Mouse (Mus musculus) forebrain, embryonic 14.5 days (tissue): ENCODE results near the gene Gm9. TPM values are rescaled to one million over a fixed set of nuclear protein-coding genes. Genes with fewer than 3 reads are reported as not detected.
"Not testable (repeated sequence)": the region's sequence is repeated elsewhere in the genome, so short reads cannot be mapped to it uniquely, and the experiment has no call there.

Experiments used
- ATAC-seq: fragments of 200-750 bp; cut with Nextera tagmentation; 2 replicates; pipeline ENCODE4 v1.8.0; 2017; ENCODE audit warnings: mild to moderate bottlenecking, moderate library complexity
- DNase-seq: peaks from one replicate; pipeline ENCODE4 v3.0.0-alpha.2; 2015; ENCODE audit warnings: low spot score
- H3K27ac ChIP-seq: fragments of 300-500 bp; sonication (generic); 2 replicates; pipeline ENCODE4 v1.5.1; 2014; ENCODE audit warnings: low read depth, mild to moderate bottlenecking, control low read depth, low read length, moderate library complexity
- H3K27me3 ChIP-seq: fragments of 300-500 bp; sonication (generic); replicated peaks from 2 replicates; pipeline ENCODE4 v1.6.1; 2014; ENCODE audit warnings: low read length, control low read depth, mixed read lengths; ENCODE audit not compliant: control insufficient read depth, insufficient read depth
- H3K36me3 ChIP-seq: fragments of 300-500 bp; sonication (generic); 2 replicates; pipeline ENCODE4 v1.6.1; 2014; ENCODE audit warnings: low read length, control low read depth; ENCODE audit not compliant: control insufficient read depth, insufficient read depth
- H3K4me1 ChIP-seq: fragments of 300-500 bp; sonication (generic); 2 replicates; pipeline ENCODE4 v1.6.1; 2014; ENCODE audit warnings: antibody characterized with exemption, low read length, control low read depth; ENCODE audit not compliant: control insufficient read depth, insufficient read depth
- H3K4me2 ChIP-seq: fragments of 300-500 bp; sonication (generic); 2 replicates; pipeline ENCODE4 v1.6.1; 2014; ENCODE audit warnings: mild to moderate bottlenecking, control low read depth, low read length
- H3K4me3 ChIP-seq: fragments of 300-500 bp; sonication (generic); 2 replicates; pipeline ENCODE4 v1.5.1; 2014; ENCODE audit warnings: low read depth, low read length, control low read depth
- H3K9ac ChIP-seq: fragments of 300-500 bp; sonication (generic); 2 replicates; pipeline ENCODE4 v1.6.1; 2014; ENCODE audit warnings: mild to moderate bottlenecking, low read length, control low read depth, moderate library complexity
- H3K9me3 ChIP-seq: fragments of 300-500 bp; sonication (generic); replicated peaks from 2 replicates; pipeline ENCODE4 v1.6.1; 2016; ENCODE audit warnings: low read length, control low read depth, mixed read lengths; ENCODE audit not compliant: control insufficient read depth
- WGBS: fragments of 180-500 bp; shearing (Covaris S2); extraction: QIAGEN DNeasy Blood & Tissue Kit; methylation state at CpG from one replicate; pipeline ENCODE4 v1.1.7; 2014; 5-methylcytosine and 5-hydroxymethylcytosine counted together
- polyA plus RNA-seq: library from polyadenylated mRNA; unstranded; fragments of >200 nt; fragmentation: Nextera tagmentation; extraction: Ambion mirVana; gene quantifications from 2 replicates; pipeline ENCODE4 v1.2.1, GENCODE M21; 2014

The Gm9 gene
- polyA plus RNA-seq = not detected in 2 replicates

GRCm38 (mm10) chrX:37210941-37211340 is at the start of gene Gm9:
Gm9 (minus strand) TSS chrX:37211041.
- Histone ChIP-seq H3K27ac (no peak within 1 kb of the TSS), H3K27me3 (no peaks in the 10 kb centered on the region), H3K4me3 (no peak within 1 kb of the TSS), H3K36me3 (no peaks in the 10 kb centered on the region), H3K4me1 (no peaks in the 10 kb centered on the region), H3K9me3 (no peaks in the 10 kb centered on the region), H3K9ac (no peak within 1 kb of the TSS), H3K4me2 (no peak within 1 kb of the TSS)
- 87% methylated on average over 10 of the region's 10 CpGs for WGBS
- ATAC-seq (no peak), DNase-seq (no peak)

DNA sequence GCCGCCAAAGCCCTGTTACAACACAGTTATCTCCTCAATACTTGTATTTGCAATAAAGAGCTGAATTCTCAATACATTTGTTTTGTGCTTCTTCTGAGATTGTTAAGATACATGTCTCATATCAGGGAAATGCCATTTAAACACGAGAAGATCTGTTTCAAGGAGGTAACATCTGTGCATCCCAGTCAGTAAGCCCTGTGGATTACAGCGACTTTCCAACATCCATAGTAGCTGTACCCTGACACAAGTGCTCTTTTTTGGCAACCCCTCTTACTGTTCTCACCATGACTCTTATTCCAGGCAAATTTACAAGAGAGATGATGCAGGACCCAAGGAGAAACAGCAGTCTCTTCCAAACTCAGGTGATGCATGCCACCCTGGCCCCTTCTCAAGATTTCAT is 38.8 kb upstream of the Gm9 start, which contains the start of gene Rhox3a:
Rhox3a (plus strand) TSS at position 301 of the 400 bp plus-strand sequence.
- DNase-seq, H3K27me3 ChIP-seq, H3K9me3 ChIP-seq, H3K4me1 ChIP-seq, H3K27ac ChIP-seq, H3K36me3 ChIP-seq, H3K4me3 ChIP-seq, H3K9ac ChIP-seq, ATAC-seq, H3K4me2 ChIP-seq: not testable (repeated sequence)
- WGBS = 89% methylated on average over 1 of the region's 3 CpGs

DNA sequence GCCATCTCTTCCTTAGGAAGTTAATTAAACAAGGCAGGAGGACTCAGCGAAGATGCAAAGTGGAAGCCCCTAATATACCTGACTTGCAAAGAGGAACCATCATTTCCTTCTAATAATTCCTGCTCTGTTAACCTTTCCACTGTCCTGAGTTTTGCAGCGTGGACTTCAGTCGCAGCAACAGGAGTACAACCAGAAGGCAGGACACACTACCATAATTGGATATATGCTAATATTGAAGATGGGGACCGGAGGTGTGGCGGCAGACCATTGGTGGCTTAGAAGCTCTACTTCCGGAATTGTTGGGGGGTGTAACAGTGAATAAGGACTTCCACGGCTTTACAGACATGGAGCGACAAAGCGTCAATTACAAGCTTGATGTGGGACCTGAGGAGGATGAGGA is 33.8 kb upstream of the Gm9 start, which contains the start of gene Rhox2a:
Rhox2a (plus strand) TSS at position 301 of the 400 bp plus-strand sequence.
- H3K27me3 ChIP-seq, DNase-seq, H3K4me2 ChIP-seq, H3K36me3 ChIP-seq, H3K4me3 ChIP-seq, H3K9ac ChIP-seq, H3K4me1 ChIP-seq, ATAC-seq, H3K27ac ChIP-seq, H3K9me3 ChIP-seq: not testable (repeated sequence)
- WGBS = no CpG with 5 or more reads among the region's 9 CpGs

DNA sequence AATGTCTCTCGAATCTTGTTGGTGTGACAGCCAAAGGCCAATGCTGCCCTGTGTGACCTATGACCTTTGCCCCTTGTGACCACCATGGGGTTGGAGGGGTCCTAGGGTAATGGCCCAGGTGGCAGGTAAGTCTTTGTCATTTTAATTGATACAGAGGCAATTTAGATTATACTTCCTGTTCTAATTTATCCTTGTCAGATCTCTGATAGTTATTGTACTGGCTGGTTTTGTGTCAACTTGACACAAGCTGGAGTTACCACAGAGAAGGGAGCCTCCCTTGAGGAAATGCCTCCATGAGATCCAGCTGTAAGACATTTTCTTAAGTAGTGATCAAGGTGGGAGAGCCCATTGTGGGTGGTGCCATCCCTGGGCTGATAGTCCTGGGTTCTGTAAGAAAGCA is 11.3 kb upstream of the Gm9 start, which contains the start of gene Rhox1:
Rhox1 (minus strand) TSS at position 101 of the 400 bp plus-strand sequence.
- not testable (repeated sequence) for H3K27me3 ChIP-seq, H3K9ac ChIP-seq, H3K36me3 ChIP-seq, H3K27ac ChIP-seq, H3K9me3 ChIP-seq, H3K4me3 ChIP-seq, H3K4me1 ChIP-seq, DNase-seq, H3K4me2 ChIP-seq, ATAC-seq
- 73% methylated on average over 1 of the region's 1 CpGs for whole genome bisulfite sequencing

DNA sequence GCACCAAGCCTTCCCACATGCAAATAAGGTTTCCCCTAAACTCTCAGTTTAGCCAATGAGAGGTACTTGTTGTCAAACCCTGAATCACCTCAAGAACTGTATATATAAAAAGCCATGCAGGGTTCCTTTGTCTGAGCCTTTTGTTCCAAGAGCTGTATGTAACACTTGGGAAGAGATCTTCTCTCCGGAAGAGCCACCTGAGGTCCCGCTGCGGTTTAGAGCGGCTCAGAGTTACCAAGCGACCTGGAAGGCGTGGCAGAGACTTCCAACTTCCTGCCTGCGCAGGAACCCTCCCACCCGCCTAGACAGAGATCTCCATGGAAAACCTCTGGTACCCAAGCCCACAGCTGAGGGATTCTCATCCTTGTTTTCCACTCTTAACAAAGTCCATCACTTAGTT is 12.2 kb downstream of the Gm9 start:
- WGBS = 67% methylated on average over 8 of the region's 8 CpGs
- H3K27me3 ChIP-seq = no peaks in the 10 kb centered on the region
- no peak overlapping the region for H3K9ac ChIP-seq
- no peaks in the 10 kb centered on the region for H3K4me1 ChIP-seq
- no peaks in the 10 kb centered on the region for H3K9me3 ChIP-seq
- no peaks in the 10 kb centered on the region for H3K36me3 ChIP-seq
- ATAC-seq (no peak), DNase-seq (no peak)
- H3K27ac ChIP-seq = no peak overlapping the region
- no peak overlapping the region for H3K4me2 ChIP-seq
- no peak overlapping the region for H3K4me3 ChIP-seq

DNA sequence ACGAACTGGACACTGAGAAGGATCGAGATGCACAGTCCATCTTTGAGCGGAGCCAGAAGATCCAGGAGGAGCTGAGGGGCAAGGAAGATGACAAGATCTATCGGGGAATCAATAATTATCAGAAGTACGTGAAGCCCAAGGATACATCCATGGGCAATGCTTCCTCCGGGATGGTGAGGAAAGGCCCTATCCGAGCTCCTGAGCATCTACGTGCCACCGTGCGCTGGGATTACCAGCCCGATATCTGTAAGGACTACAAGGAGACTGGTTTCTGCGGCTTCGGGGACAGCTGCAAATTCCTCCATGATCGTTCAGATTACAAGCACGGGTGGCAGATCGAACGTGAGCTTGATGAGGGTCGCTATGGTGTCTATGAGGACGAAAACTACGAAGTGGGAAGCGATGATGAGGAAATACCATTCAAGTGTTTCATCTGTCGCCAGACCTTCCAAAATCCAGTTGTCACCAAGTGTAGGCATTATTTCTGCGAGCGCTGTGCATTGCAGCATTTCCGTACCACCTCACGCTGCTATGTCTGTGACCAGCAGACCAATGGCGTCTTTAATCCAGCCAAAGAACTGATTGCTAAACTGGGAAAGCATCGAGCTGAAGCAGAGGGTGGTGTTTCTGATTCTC is 19.0 kb downstream of the Gm9 start:
- peak overlapping the region; percentile 66; the same call in 1 of the 2 replicates for H3K27ac ChIP-seq
- H3K4me2 ChIP-seq = peak overlapping the region; percentile 49
- H3K36me3 ChIP-seq = 0 out of 2 replicates have a peak, but pooled peaks cover 2% of the 10 kb centered on the region
- DNase-seq (peak; percentile 14), ATAC-seq (peak; percentile 24; the same call in 1 of the 2 replicates)
- WGBS = 40% methylated on average over 28 of the region's 28 CpGs
- H3K9me3 ChIP-seq = no peaks in the 10 kb centered on the region
- H3K4me1 ChIP-seq = no peaks in the 10 kb centered on the region
- H3K4me3 ChIP-seq = peak overlapping the region; percentile 46
- no peaks in the 10 kb centered on the region for H3K27me3 ChIP-seq
- peak overlapping the region; percentile 63 for H3K9ac ChIP-seq

GRCm38 (mm10) chrX:37191105-37191743 is 19.6 kb downstream of the Gm9 start, which contains the start of the genes Ndufa1 and Rnf113a1:
Ndufa1 (minus strand) TSS chrX:37191163.
Rnf113a1 (plus strand) TSS chrX:37191245.
- DNase-seq = peak; percentile 82
- Histone ChIP-seq H3K9ac (peak within 1 kb of the TSS; percentile 63), H3K4me3 (peak within 1 kb of the TSS; percentile 46), H3K4me2 (peak within 1 kb of the TSS; percentile 49), H3K4me1 (no peaks in the 10 kb centered on the region), H3K27me3 (no peaks in the 10 kb centered on the region), H3K36me3 (0 out of 2 replicates have a peak, but pooled peaks cover 2% of the 10 kb centered on the region), H3K27ac (peak within 1 kb of the TSS; percentile 66), H3K9me3 (no peaks in the 10 kb centered on the region)
- 36% methylated on average over 62 of the region's 63 CpGs for WGBS
- ATAC-seq = peak; percentile 93

DNA sequence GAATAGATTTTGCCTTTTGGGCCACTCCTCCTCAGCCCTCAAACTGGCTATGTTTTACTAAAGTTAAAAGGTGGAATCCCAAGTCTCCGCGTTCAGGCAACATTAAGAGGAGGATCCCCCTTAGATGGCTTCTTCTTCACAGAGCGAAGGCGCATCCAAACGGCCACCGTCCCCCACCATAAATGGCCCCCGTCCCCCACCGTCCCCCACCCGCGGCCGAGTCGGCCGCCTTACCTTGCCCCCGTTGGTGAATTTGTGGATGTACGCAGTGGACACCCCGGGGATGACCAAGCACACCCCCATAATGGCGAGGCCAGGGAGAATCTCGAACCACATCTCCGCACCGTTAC is 20.1 kb downstream of the Gm9 start:
- Histone ChIP-seq H3K9me3 (no peaks in the 10 kb centered on the region), H3K4me3 (peak overlapping the region; percentile 46), H3K27me3 (no peaks in the 10 kb centered on the region), H3K36me3 (0 out of 2 replicates have a peak, but pooled peaks cover 2% of the 10 kb centered on the region), H3K4me1 (no peaks in the 10 kb centered on the region), H3K9ac (peak overlapping the region; percentile 63), H3K27ac (no peak overlapping the region), H3K4me2 (peak overlapping the region; percentile 49)
- no peak for DNase-seq
- 41% methylated on average over 20 of the region's 20 CpGs for whole genome bisulfite sequencing
- no peak; the same call in 1 of the 2 replicates for ATAC-seq

DNA sequence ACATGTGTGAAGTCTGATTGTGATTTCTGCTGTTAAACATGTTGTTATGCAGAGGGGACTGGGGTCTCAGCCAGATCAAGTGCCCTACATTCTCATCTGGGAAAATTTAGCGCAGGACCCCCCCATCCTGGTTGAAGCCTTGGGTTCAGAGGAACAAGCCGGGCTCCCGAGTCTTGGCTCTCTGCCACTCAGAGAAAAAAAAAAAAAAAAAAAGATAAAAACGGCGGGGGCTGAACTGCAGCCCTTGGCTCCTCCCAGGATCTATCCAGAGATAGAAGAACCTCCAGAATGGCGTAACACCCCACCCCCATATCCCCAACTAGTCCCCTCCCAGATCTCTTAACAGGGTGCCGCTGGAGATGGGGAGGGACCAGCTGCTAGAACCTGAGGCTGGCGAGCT is 26.4 kb downstream of the Gm9 start:
- H3K36me3 ChIP-seq, DNase-seq, H3K9me3 ChIP-seq, H3K4me2 ChIP-seq, H3K4me3 ChIP-seq, H3K9ac ChIP-seq, H3K27ac ChIP-seq, H3K4me1 ChIP-seq, ATAC-seq, H3K27me3 ChIP-seq: not testable (repeated sequence)
- 64% methylated on average over 6 of the region's 8 CpGs for WGBS
